Mouse (Mus musculus): ENCODE results near the gene Artn.

Gene Artn

GRCm38 (mm10) chr4:117918261-117918660 is 11.3 kb downstream of the Artn start:
- peak in 1 of 2 experiments; percentile 54 for DNase-seq

- DNase-seq, result no peak
Measured at GRCm38 (mm10) chr4:117917847-117918246, 11.7 kb downstream of the Artn start.

DNA sequence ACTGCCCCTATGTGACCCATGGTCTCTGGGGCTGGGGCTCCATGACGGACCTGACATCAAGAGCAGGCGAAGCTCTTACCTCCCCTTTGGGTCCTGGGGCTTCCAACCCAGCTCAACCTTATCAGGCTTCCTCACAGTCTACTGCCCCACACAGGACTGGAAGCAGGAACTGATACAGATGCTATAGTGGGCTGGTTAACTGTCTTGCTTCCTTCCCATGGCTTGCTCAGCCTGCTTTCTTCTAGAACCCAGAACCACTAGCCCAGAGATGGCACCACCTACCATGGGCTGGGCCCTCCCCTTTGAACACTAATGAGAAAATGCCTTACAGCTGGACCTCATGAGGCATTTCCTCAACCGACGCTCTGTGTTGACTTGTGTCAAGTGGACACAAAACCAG is 12.2 kb downstream of the Artn start:
- DNase-seq, result no peak

- DNase-seq, result no peak
Measured at GRCm38 (mm10) chr4:117916386-117916785, 13.2 kb downstream of the Artn start.

DNA sequence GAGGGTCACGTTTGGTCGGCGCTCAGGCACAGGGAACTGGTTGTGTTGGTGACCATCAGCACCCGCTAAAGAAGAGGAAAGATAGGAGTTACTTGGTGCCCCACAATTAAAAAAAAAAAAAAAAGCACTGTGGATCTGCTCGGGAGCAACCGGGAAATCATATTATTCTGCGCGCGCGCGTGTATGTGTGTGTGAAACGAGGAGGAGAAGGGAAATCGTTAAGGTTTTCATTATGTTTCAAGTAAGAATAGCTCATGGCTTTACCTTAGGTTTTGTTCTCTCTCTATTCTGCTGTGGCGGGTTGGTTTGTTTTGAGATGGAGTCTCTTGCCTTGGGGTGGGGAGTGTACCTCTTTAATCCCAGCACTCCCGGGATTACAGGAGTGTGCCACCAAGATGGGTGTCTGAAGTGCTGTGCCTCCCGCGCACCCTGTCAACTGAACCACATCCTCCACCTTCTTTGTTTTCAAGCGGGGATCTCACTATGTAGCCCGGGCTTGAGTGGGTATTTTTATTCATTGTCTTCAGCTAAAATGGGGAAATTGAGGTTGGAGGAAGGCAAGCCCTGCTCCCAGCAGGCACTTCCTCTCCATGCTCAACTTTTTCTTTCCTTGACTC is 14.0 kb downstream of the Artn start:
- peak in 1 of 2 experiments; percentile 9 for DNase-seq

DNA sequence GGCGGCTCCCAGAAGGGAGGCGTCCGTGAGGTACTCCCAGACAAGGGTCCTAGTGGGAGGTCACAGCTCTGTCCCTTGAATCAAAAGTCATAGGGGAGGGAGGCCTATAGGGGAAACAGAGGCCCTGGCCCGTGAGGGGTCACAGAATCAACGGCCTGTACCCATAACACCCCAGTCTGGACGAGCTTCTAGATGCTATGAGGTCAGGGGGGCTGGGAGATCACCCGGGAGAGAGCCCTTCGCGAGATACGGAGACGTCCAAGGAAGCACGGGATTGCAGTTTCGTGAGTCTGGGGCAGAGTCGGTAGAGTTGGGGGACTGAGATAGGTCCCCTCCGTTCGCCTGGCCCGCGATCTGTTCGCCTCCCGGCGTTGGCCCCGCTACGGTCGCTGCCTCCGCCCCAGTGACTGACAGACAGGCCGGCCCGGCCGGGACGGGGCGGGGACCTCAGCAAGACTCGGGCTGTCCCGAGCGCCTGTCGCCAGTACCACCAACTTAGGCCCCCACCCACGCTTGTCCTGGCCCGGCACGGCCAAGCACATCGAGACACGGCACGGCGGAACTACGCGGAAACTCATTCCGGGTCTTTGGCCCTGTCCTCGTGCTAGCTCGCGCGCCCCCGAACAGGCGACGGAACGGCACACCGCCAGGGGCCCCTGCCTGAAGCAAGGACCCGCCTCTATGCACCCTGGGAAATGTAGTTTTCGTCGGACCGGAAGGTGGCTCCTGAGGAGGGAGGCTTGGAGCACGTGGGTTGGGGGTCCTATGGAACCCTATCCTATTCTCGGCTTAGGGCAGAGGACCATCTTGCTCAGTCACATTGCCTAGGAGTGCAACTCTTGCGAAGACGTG is 14.7 kb downstream of the Artn start, which contains the start of gene Ipo13:
TSS of gene Ipo13 (minus strand) at position 409 of the 852 bp plus-strand sequence.
- DNase-seq, result peak; percentile 90 to 94

DNA sequence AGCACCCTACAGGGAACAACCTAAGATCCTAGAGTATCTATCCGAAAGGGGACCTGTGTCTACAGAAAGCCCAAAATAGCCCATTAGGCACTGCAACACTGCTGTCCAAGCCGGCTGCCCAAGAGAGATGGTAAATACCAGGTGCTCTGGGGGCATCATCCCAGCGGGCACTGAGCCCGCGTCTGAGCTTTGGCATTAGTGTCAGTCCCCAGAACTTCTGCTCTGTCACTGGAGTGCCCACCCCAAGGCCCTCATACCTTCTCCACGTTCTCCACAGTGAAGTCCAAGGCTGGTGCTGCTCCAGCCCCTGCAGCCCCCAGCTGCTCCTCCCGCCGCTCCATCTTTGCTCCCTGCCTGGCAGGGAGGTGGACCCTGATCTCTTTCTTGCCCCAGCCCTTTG is 15.5 kb downstream of the Artn start:
- DNase-seq, result no peak

DNA sequence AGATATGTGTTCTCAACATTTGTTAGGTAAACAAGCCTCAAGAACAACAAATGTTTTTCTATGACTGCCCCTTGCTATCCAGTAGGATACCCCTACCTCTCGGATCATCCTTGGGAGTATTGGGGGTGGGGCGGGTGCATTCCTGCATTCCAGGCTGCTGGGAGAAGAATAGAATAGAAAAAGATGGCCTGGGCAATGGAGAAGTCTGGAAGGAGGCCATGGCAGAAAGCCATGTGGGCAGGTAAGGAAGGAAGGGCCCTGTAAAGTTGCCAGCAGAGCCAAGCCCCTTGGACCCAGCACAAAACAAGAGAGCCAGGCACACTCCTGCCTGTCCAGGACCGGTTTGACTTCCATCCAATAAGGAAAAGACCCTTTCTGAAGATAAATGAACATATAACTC is 16.1 kb downstream of the Artn start:
- peak; percentile 82 for DNase-seq

- no peak for DNase-seq
Measured at GRCm38 (mm10) chr4:117912685-117913273, 16.8 kb downstream of the Artn start.

GRCm38 (mm10) chr4:117912131-117912561 is 17.4 kb downstream of the Artn start:
- no peak for DNase-seq

DNA sequence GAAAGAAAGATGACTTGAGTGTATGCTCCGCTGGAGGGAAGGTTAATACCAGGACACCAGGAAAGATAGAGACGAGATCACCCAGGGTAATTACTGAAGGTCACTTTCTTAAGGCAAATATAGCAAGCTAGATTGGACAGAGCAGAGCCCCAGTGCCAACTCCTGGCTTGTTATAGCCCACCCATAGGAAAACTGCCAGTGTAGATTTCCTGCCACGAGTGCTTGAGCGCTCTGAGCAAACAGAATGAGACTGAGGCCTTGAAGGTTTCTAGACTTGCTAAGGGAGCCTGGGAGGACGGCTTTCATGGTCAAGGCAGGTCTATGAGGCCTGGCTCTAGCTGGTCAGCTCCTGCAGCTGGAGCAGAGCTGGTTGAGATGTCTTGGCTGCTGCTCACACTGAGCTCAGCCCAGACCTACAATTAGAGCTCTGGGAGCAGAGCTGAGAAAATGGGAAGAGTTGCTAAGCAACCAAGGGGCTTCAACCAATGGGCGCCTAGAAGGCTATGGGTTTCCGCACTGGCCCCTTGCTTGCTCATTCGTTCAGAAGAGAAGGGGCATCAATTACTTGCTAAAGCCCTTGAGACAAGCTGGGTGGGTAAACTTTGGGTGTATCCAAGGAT is 20.6 kb downstream of the Artn start:
- DNase-seq, result no peak

- DNase-seq, result no peak
Measured at GRCm38 (mm10) chr4:117906196-117906595, 23.4 kb downstream of the Artn start.

DNA sequence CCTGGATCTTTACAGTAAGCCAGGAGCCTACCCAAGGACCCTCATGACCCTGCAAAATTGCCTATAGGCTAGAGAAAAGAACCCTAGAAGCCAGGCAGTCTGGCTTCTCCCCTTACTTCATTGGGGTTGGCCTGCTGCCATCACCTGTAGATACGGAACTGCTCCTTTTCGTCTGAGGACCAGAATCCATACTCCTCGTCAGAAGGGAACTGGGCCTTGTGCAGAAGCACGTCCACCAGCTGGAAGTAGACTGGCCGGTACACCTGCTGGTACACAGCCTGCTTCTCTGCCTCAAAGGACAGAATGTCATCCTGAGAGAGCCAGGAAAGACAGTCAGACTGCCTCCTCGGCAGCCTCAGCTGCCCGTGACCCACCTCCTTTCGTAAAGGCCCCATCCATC is 24.8 kb downstream of the Artn start:
- DNase-seq, result no peak

- DNase-seq, result no peak
Measured at GRCm38 (mm10) chr4:117904094-117904493, 25.5 kb downstream of the Artn start.

- DNase-seq, result no peak
Measured at GRCm38 (mm10) chr4:117898111-117898510, 31.5 kb downstream of the Artn start.

DNA sequence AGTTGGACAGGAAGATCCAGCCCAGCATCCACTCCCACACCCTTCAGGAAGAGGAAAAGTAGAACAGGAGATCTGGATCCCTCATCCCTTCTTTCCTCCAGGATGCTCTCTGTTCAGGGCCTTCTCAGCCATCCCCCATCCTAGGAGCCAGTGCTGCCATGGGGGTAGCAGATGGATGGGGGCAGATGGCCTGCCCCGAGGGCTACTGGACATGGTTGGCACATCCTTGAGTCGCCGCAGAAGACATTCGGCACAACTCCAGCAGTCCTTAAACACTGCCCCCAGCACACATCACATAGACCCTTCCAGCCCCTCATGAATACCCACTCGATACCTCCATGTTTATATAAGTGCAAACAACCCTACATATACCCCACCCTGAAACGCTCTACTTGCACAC is 33.5 kb downstream of the Artn start:
- DNase-seq, result no peak

- DNase-seq, result no peak
Measured at GRCm38 (mm10) chr4:117895339-117895738, 34.2 kb downstream of the Artn start.

- DNase-seq, result no peak
Measured at GRCm38 (mm10) chr4:117894601-117895000, 35.0 kb downstream of the Artn start.

DNA sequence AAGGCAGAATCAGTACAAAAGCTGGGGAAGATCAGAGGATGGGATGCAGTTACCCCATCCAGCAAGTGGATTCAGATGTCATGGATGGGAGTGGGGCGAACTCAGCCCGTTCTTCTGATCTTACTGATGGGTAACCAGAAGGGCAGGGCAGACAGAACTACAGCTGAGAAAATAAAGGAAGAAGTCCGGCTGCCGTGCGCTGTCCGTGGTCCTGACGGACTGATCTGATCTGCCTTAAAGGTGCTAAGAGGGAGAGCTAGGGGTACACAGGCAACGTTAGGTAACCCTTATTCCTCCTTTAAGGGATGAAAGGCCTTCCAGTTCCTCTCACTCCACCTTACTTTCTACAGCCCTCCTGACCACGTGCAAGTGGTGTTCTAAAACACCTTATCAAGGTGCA is 36.2 kb downstream of the Artn start:
- DNase-seq, result peak; percentile 76 to 83

DNA sequence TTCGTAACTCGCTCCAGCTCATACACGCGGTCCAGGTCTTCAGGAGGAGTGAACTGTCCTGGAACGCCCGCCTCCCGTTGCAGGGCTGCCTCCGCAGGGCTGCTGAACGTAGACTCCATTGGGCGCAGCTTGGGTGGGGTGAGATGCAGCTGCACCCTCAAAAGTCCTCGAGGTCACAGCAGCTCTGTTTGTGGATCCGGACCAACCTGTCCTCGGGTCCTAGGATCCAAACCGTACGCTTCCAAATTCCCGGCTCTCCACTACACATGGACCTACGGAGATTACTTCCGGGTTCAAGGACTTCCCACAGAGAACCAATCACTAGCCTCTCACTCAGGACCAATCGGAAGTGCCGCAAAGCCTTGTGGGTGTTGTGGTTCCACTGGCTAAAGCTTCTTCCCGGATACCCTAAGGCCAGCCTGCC is 37.8 kb downstream of the Artn start, which contains the start of gene Dph2:
TSS of gene Dph2 (minus strand) at position 295 of the 424 bp plus-strand sequence.
- peak; percentile 87 to 93 for DNase-seq

DNA sequence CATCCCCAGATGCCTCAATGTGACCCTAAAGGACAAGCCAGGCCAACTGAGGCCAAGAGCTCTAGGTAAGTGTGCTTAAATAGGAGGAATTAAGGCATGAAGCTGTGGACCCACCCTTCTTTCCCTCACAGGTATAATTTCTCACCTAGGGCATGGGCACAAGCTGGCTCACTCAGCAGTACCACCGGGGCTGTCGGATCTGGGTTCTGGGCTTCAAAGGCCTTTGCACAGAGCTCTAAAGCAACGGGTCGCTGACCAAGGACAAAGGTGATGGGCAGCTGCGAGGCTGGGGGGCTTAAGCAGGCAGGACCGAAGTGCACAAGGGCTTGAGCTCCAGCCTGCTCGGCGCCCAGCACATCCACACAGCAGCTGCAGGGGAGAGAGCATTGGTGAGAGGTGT is 38.8 kb downstream of the Artn start:
- DNase-seq, result no peak

- no peak for DNase-seq
Measured at GRCm38 (mm10) chr4:117890031-117890430, 39.5 kb downstream of the Artn start.

- no peak for DNase-seq
Measured at GRCm38 (mm10) chr4:117889471-117889870, 40.1 kb downstream of the Artn start.
